Mouse (Mus musculus) ES-Bruce4 (cell line): ENCODE measurements around the gene Aktip. TPM values are rescaled to one million over a fixed set of nuclear protein-coding genes. Genes with fewer than 3 reads are reported as not detected.

Experiments used
- H3K27ac ChIP-seq: 2 replicates; pipeline ENCODE4 v1.5.1; 2012; ENCODE audit warnings: low read length, inconsistent platforms; ENCODE audit not compliant: insufficient read depth
- H3K27me3 ChIP-seq: 2 replicates; pipeline ENCODE4 v1.6.1; 2012; ENCODE audit warnings: mild to moderate bottlenecking, low read length, inconsistent platforms; ENCODE audit not compliant: control insufficient read depth, poor library complexity, insufficient read depth, severe bottlenecking
- H3K36me3 ChIP-seq: 2 replicates; pipeline ENCODE4 v1.6.1; 2012; ENCODE audit warnings: inconsistent platforms, mild to moderate bottlenecking, low read length, moderate library complexity; ENCODE audit not compliant: control insufficient read depth, poor library complexity, insufficient read depth, severe bottlenecking
- H3K4me1 ChIP-seq: one replicate; pipeline ENCODE4 v1.8.1; 2011; ENCODE audit warnings: low read length; ENCODE audit not compliant: control insufficient read depth, insufficient read depth
- H3K4me3 ChIP-seq: 2 replicates; pipeline ENCODE4 v1.5.1; 2011; ENCODE audit warnings: low read depth, mild to moderate bottlenecking, low read length
- H3K9ac ChIP-seq: 2 replicates; pipeline ENCODE4 v1.6.1; 2012; ENCODE audit warnings: low read depth, mild to moderate bottlenecking, inconsistent platforms; ENCODE audit not compliant: poor library complexity, severe bottlenecking
- H3K9me3 ChIP-seq: replicated peaks from 2 replicates; pipeline ENCODE4 v1.6.1; 2012; ENCODE audit warnings: mild to moderate bottlenecking, low read length, inconsistent platforms; ENCODE audit not compliant: control insufficient read depth, poor library complexity, insufficient read depth, severe bottlenecking
- CTCF ChIP-seq: IDR thresholded peaks from one replicate; pipeline ENCODE4 v1.8.1; 2011; ENCODE audit warnings: low read depth, low read length
- EP300 ChIP-seq: IDR thresholded peaks from 2 replicates; pipeline ENCODE4 v1.6.1; 2011; ENCODE audit warnings: low read depth, low read length; ENCODE audit not compliant: insufficient read depth
- POLR2A ChIP-seq: IDR thresholded peaks from one replicate; pipeline ENCODE4 v1.8.1; 2011; ENCODE audit warnings: low read length; ENCODE audit not compliant: insufficient read depth
- polyA plus RNA-seq: library from polyadenylated mRNA; stranded (reverse); fragments of >200 nt; gene quantifications from 2 replicates; pipeline ENCODE4 v1.2.4, GENCODE M21; 2011; ENCODE audit warnings: low read depth; ENCODE audit not compliant: missing spikeins, insufficient read depth, insufficient read length

The Aktip gene
- polyA plus RNA-seq, 1 experiment = 74.4 TPM

GRCm38 (mm10) chr8:91070275-91070859, 129.4 kb downstream of the Aktip start:
- H3K27me3 ChIP-seq = no peaks in the 10 kb centered on the region
- no peak overlapping the region for H3K27ac ChIP-seq
- H3K9ac ChIP-seq = peak overlapping the region; percentile 53
- TF ChIP-seq EP300 = no peak
- TF ChIP-seq CTCF = no peak
- TF ChIP-seq POLR2A = no peak
- no peaks in the 10 kb centered on the region for H3K9me3 ChIP-seq
- no peaks in the 10 kb centered on the region for H3K36me3 ChIP-seq
- H3K4me3 ChIP-seq = peak overlapping the region; percentile 91
- peaks cover 3% of the 10 kb centered on the region for H3K4me1 ChIP-seq

DNA sequence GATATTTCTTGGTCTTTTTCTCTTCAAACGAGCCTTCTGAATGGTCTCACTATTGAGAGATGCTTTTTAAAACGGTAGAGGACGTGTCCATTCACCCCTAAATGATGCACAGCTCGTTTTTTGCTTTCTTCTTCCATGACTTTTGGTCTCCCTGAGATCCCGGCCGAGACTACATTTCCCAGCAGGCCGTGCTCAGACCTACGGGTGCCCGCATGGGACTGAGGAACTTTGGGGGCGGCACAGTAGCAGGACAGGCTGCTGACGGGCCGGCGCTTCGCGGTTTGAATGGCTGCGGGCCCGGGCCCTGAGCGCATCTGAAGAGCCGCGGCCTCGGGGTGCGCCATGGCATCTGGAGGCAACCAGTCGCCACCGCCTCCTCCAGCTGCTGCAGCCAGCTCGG, 129.9 kb downstream of the Aktip start, which contains the start of gene Rbl2:
Gene Rbl2 (plus strand): TSS at position 224 of the 400 bp plus-strand sequence.
- Histone ChIP-seq H3K4me1 (peaks cover 3% of the 10 kb centered on the region), H3K27ac (0 out of 2 replicates have a peak within 1 kb of the TSS, but pooled peaks have one; percentile 28), H3K9ac (peak within 1 kb of the TSS; percentile 53), H3K27me3 (no peaks in the 10 kb centered on the region), H3K4me3 (peak within 1 kb of the TSS; percentile 91), H3K9me3 (no peaks in the 10 kb centered on the region), H3K36me3 (no peaks in the 10 kb centered on the region)
- no peak for TF ChIP-seq CTCF
- TF ChIP-seq EP300 = 0 out of 2 replicates have a peak, but pooled peaks have one; percentile 12

GRCm38 (mm10) chr8:91069407-91069806, 130.4 kb downstream of the Aktip start:
- no peak for TF ChIP-seq POLR2A
- no peak for TF ChIP-seq EP300
- no peak for TF ChIP-seq CTCF
- H3K4me1 ChIP-seq = peaks cover 3% of the 10 kb centered on the region
- no peaks in the 10 kb centered on the region for H3K36me3 ChIP-seq
- H3K9ac ChIP-seq = no peak overlapping the region; the same call in 1 of the 2 replicates
- peak overlapping the region; percentile 36; the same call in 1 of the 2 replicates for H3K4me3 ChIP-seq
- H3K27me3 ChIP-seq = no peaks in the 10 kb centered on the region
- H3K27ac ChIP-seq = 0 out of 2 replicates have a peak overlapping the region, but pooled peaks have one; percentile 28
- H3K9me3 ChIP-seq = no peaks in the 10 kb centered on the region

- no peak overlapping the region for H3K4me3 ChIP-seq
- no peak overlapping the region for H3K9ac ChIP-seq
- H3K4me1 ChIP-seq = peaks cover 3% of the 10 kb centered on the region
- H3K36me3 ChIP-seq = no peaks in the 10 kb centered on the region
- H3K9me3 ChIP-seq = no peaks in the 10 kb centered on the region
- no peak overlapping the region for H3K27ac ChIP-seq
- TF ChIP-seq POLR2A (no peak), CTCF (no peak), EP300 (no peak)
- no peaks in the 10 kb centered on the region for H3K27me3 ChIP-seq
Observed at GRCm38 (mm10) chr8:91065179-91065578, 134.6 kb downstream of the Aktip start.

Other genes with a start within 250 kb of the Aktip start
- 7.3 and 11.4 TPM in 2 replicates for gene Rbl2, start 129.9 kb downstream of the Aktip start, polyA plus RNA-seq
- gene Rpgrip1l, start 113.3 kb upstream of the Aktip start, polyA plus RNA-seq = 6.1 and 9.9 TPM in 2 replicates
- gene Fto, start 113.5 kb upstream of the Aktip start, polyA plus RNA-seq = 58.5 and 61.2 TPM in 2 replicates